Mouse (Mus musculus): ENCODE data around the gene Gan.

Gene Gan

GRCm38 (mm10) chr8:117158135-117158761 lies at the start of gene Gan:
Gan (plus strand) TSS chr8:117158135.
- peak; percentile 37 for DNase-seq (ENCODE audit: low read depth, low spot score)

- no peak for DNase-seq (ENCODE audit: low read depth, low spot score)
Observed at GRCm38 (mm10) chr8:117109018-117109711, 48.8 kb upstream of the Gan start.

- DNase-seq (ENCODE audit: low read depth, low spot score), result peak; percentile 54
Observed at GRCm38 (mm10) chr8:117109801-117110390, 48.0 kb upstream of the Gan start.

GRCm38 (mm10) chr8:117111641-117112040 lies 46.3 kb upstream of the Gan start:
- DNase-seq (ENCODE audit: low read depth, low spot score), result no peak

- DNase-seq (ENCODE audit: low read depth, low spot score), result no peak
Observed at GRCm38 (mm10) chr8:117112261-117112660, 45.7 kb upstream of the Gan start.

GRCm38 (mm10) chr8:117115094-117115493 lies 42.8 kb upstream of the Gan start:
- DNase-seq (ENCODE audit: low read depth, low spot score), result no peak

- no peak for DNase-seq (ENCODE audit: low read depth, low spot score)
Observed at GRCm38 (mm10) chr8:117115676-117116446, 42.1 kb upstream of the Gan start.

- DNase-seq (ENCODE audit: low read depth, low spot score), result no peak
Observed at GRCm38 (mm10) chr8:117116534-117116933, 41.4 kb upstream of the Gan start.

GRCm38 (mm10) chr8:117118409-117118808 lies 39.5 kb upstream of the Gan start:
- no peak for DNase-seq (ENCODE audit: low read depth, low spot score)

- DNase-seq (ENCODE audit: low read depth, low spot score), result no peak
Observed at GRCm38 (mm10) chr8:117121277-117121676, 36.7 kb upstream of the Gan start.

- DNase-seq (ENCODE audit: low read depth, low spot score), result no peak
Observed at GRCm38 (mm10) chr8:117123850-117124633, 33.9 kb upstream of the Gan start.

GRCm38 (mm10) chr8:117125854-117126253 lies 32.1 kb upstream of the Gan start:
- no peak for DNase-seq (ENCODE audit: low read depth, low spot score)

- DNase-seq (ENCODE audit: low read depth, low spot score), result no peak
Observed at GRCm38 (mm10) chr8:117126411-117126810, 31.5 kb upstream of the Gan start.

GRCm38 (mm10) chr8:117127063-117127462 lies 30.9 kb upstream of the Gan start:
- no peak for DNase-seq (ENCODE audit: low read depth, low spot score)

- DNase-seq (ENCODE audit: low read depth, low spot score), result no peak
Observed at GRCm38 (mm10) chr8:117133702-117134101, 24.2 kb upstream of the Gan start.

GRCm38 (mm10) chr8:117136351-117136750 lies 21.6 kb upstream of the Gan start:
- no peak for DNase-seq (ENCODE audit: low read depth, low spot score)

GRCm38 (mm10) chr8:117136763-117137162 lies 21.2 kb upstream of the Gan start:
- no peak for DNase-seq (ENCODE audit: low read depth, low spot score)

- no peak for DNase-seq (ENCODE audit: low read depth, low spot score)
Observed at GRCm38 (mm10) chr8:117137357-117137756, 20.6 kb upstream of the Gan start.

- DNase-seq (ENCODE audit: low read depth, low spot score), result no peak
Observed at GRCm38 (mm10) chr8:117148520-117148919, 9.4 kb upstream of the Gan start.

- DNase-seq (ENCODE audit: low read depth, low spot score), result no peak
Observed at GRCm38 (mm10) chr8:117156149-117156548, 1.8 kb upstream of the Gan start.
